ENCODE assay signal across 8 mouse cellular contexts in genomic region chr6:108661890-108662289, GRCm38 (mm10). TPM values are rescaled to one million over a fixed set of nuclear protein-coding genes. Genes with fewer than 3 reads are reported as not detected.
A peak's percentile ranks its signal among the peaks of the same experiment; 100 is the strongest.
DNase-seq lines count a peak whose midpoint lies in the region; ATAC-seq and TF ChIP-seq lines count a peak whose summit lies in the region.

No protein-coding gene starts in this region.

- no peak for ATAC-seq in hindbrain, embryonic 12.5 days (ENCODE audit: low FRiP score)
- no peak for ATAC-seq in forebrain, embryonic 16.5 days

- peaks cover 40% of the 10 kb centered on the region for H3K27me3 ChIP-seq in hindbrain, embryonic 12.5 days
- peaks cover 79% of the 10 kb centered on the region for H3K27me3 ChIP-seq in hindbrain, embryonic 10.5 days (ENCODE audit: insufficient read depth, poor library complexity, severe bottlenecking)
- H3K27me3 ChIP-seq in forebrain, embryonic 16.5 days (replicated peaks; ENCODE audit: control insufficient read depth, insufficient read depth, low read length), result 0 out of 2 replicates have a peak, but pooled peaks cover 2% of the 10 kb centered on the region

- peaks cover 17% of the 10 kb centered on the region for H3K4me1 ChIP-seq in hindbrain, embryonic 12.5 days
- peaks cover 34% of the 10 kb centered on the region for H3K4me1 ChIP-seq in hindbrain, embryonic 10.5 days (replicated peaks)
- H3K4me1 ChIP-seq in ES-E14 (ENCODE audit: control insufficient read depth in 2 of 2, insufficient read depth in 2 of 2, low read length in 2 of 2, poor library complexity in 1 of 2), result peaks cover 2 to 10% of the 10 kb centered on the region in 2 experiments; a peak in 1 of 4 replicates
- H3K4me1 ChIP-seq in forebrain, embryonic 16.5 days (replicated peaks; ENCODE audit: control insufficient read depth, insufficient read depth, low read length), result peaks cover 24% of the 10 kb centered on the region

- peaks cover 42% of the 10 kb centered on the region; the same call in 1 of the 2 replicates for H3K79me2 ChIP-seq in macrophage (ENCODE audit: inconsistent target)

- no peak overlapping the region for H3K27ac ChIP-seq in hindbrain, embryonic 12.5 days
- H3K27ac ChIP-seq in hindbrain, embryonic 10.5 days, result no peak overlapping the region
- H3K27ac ChIP-seq in ES-E14 (ENCODE audit: insufficient read depth, low read depth, low read length, poor library complexity, severe bottlenecking), result no peak overlapping the region
- no peak overlapping the region for H3K27ac ChIP-seq in forebrain, embryonic 16.5 days (ENCODE audit: low read length)
- no peak overlapping the region for H3K27ac ChIP-seq in macrophage

- no peaks in the 10 kb centered on the region for H3K9me3 ChIP-seq in hindbrain, embryonic 12.5 days (replicated peaks)
- H3K9me3 ChIP-seq in hindbrain, embryonic 10.5 days, result no peaks in the 10 kb centered on the region
- H3K9me3 ChIP-seq in ES-E14 (ENCODE audit: control insufficient read depth, insufficient read depth, low read depth, low read length), result no peaks in the 10 kb centered on the region
- H3K9me3 ChIP-seq in forebrain, embryonic 16.5 days (ENCODE audit: control insufficient read depth, low read length), result no peaks in the 10 kb centered on the region

- no peak overlapping the region for H3K9ac ChIP-seq in hindbrain, embryonic 12.5 days
- no peak overlapping the region; the same call in 1 of the 2 replicates for H3K9ac ChIP-seq in ES-E14 (ENCODE audit: insufficient read depth, low read depth, low read length, poor library complexity, severe bottlenecking)
- no peak overlapping the region for H3K9ac ChIP-seq in forebrain, embryonic 16.5 days (replicated peaks; ENCODE audit: low read depth, low read length)

- peak overlapping the region; percentile 100; the same call in 1 of the 2 replicates for H3K4me2 ChIP-seq in hindbrain, embryonic 12.5 days (replicated peaks)
- peak overlapping the region; percentile 98 for H3K4me2 ChIP-seq in forebrain, embryonic 16.5 days (ENCODE audit: low read length)

- WGBS in hindbrain, embryonic 12.5 days, result 57% methylated on average over 6 of the region's 6 CpGs
- 58% methylated on average over 6 of the region's 6 CpGs for WGBS in hindbrain, embryonic 10.5 days
- WGBS in forebrain, embryonic 16.5 days, result 50% methylated on average over 6 of the region's 6 CpGs
- 57% methylated on average over 6 of the region's 6 CpGs for WGBS in macrophage (ENCODE audit: missing documents)

- H3K4me3 ChIP-seq in hindbrain, embryonic 12.5 days, result no peak overlapping the region
- no peak overlapping the region for H3K4me3 ChIP-seq in hindbrain, embryonic 10.5 days
- H3K4me3 ChIP-seq in ES-E14 (ENCODE audit: insufficient read depth in 1 of 2, low read depth in 1 of 2, low read length in 2 of 2, poor library complexity in 1 of 2, severe bottlenecking in 1 of 2), result peak overlapping the region; percentile 96 to 97; a peak in 3 of 4 replicates
- H3K4me3 ChIP-seq in forebrain, embryonic 16.5 days (replicated peaks; ENCODE audit: low read length), result peak overlapping the region; percentile 73
- H3K4me3 ChIP-seq in macrophage (ENCODE audit: inconsistent target), result peak overlapping the region; percentile 86

- in situ Hi-C loops in ES-E14 (cut with MboI; ENCODE audit: low sequenced_read_pairs in 2 of 2, unreplicated experiment in 2 of 2), result loop anchor here in 1 of 2 experiments (10.0 kb wide), 1 partner anchor 237 kb away; no protein-coding TSS in a partner anchor

- no peak for DNase-seq in hindbrain, embryonic 10.5 days (ENCODE audit: low spot score)
- DNase-seq in ES-E14 (ENCODE audit: low read depth, low spot score), result no peak
- DNase-seq in frontal cortex, postnatal 14 days (ENCODE audit: low spot score in 2 of 2), result no peak
- no peak for DNase-seq in ovary, adult 18-20 months (ENCODE audit: low spot score)
- DNase-seq in spleen, postnatal 4 days (ENCODE audit: low spot score in 2 of 2), result no peak

- H3K36me3 ChIP-seq in hindbrain, embryonic 12.5 days, result 0 out of 2 replicates have a peak, but pooled peaks cover 4% of the 10 kb centered on the region
- H3K36me3 ChIP-seq in hindbrain, embryonic 10.5 days, result peaks cover 5% of the 10 kb centered on the region; the same call in 1 of the 2 replicates
- H3K36me3 ChIP-seq in ES-E14 (ENCODE audit: control insufficient read depth, insufficient read depth, low read length, poor library complexity, severe bottlenecking) (peaks cover 20% of the 10 kb centered on the region), macrophage (ENCODE audit: inconsistent target) (0 out of 2 replicates have a peak, but pooled peaks cover 10% of the 10 kb centered on the region)
- H3K36me3 ChIP-seq in forebrain, embryonic 16.5 days (ENCODE audit: control insufficient read depth, insufficient read depth), result no peaks in the 10 kb centered on the region

TF ChIP-seq in ES-E14, 5 proteins besides CTCF, POLR2A, EP300 and RAD21:
- no peak for TF ChIP-seq HCFC1 (IDR thresholded peaks at IDR 0.05; ENCODE audit: borderline replicate concordance, insufficient read depth, low read length)
- no peak for TF ChIP-seq MAFK (IDR thresholded peaks at IDR 0.05; ENCODE audit: insufficient read depth, low read depth, low read length)
- TF ChIP-seq ZC3H11A (IDR thresholded peaks at IDR 0.05; ENCODE audit: borderline replicate concordance, low read depth, low read length), result no peak
- no peak for TF ChIP-seq CHD2 (IDR thresholded peaks at IDR 0.05; ENCODE audit: low read depth, low read length)
- no peak for TF ChIP-seq ZNF384 (IDR thresholded peaks at IDR 0.05; ENCODE audit: low read depth, low read length)
TF ChIP-seq in ES-E14: peak in this region for 0.

RNA-seq across cellular contexts. Expression of gene Bhlhe40, which starts 1.5 kb away (rescaled TPM):
- 3.6 and 3.9 TPM in 2 replicates for polyA plus RNA-seq in hindbrain, embryonic 12.5 days (2016; fragmentation: Nextera tagmentation; extraction: Ambion mirVana)
- polyA plus RNA-seq in hindbrain, embryonic 10.5 days (2016; fragmentation: Nextera tagmentation; extraction: Ambion mirVana), result 1.7 and 1.9 TPM in 2 replicates
- 13.0 and 15.8 TPM in 2 replicates for total RNA-seq in ES-E14 (2012; rRNA removed)
- 6.5 and 7.9 TPM in 2 replicates for polyA plus RNA-seq in forebrain, embryonic 16.5 days (2015; fragmentation: Nextera tagmentation; extraction: Ambion mirVana)
- 100 to 1,000 TPM in 2 of 26 experiments, 10 to 100 TPM in 17, 1 to 10 TPM in 7; 3.4 to 140 (median 20.8) TPM for total RNA-seq in macrophage (2018; cell fraction: chromatin; rRNA removed)
- total RNA-seq in macrophage (2018; cell fraction: cytosol; rRNA removed), result 10 to 100 TPM in 17 of 26 experiments, 1 to 10 TPM in 9; 3.5 to 84.2 (median 19.2) TPM
- 100 to 1,000 TPM in 2 of 26 experiments, 10 to 100 TPM in 19, 1 to 10 TPM in 5; 6.5 to 105 (median 23.2) TPM for total RNA-seq in macrophage (2018; cell fraction: nucleus; rRNA removed)
- 14.2 to 18.7 TPM (median 16.9 TPM) in 3 replicates for polyA plus RNA-seq in macrophage (2018)

Comparison
In these comparisons a context has a peak if more than half of its experiments do, and no peak if none do; other contexts are left out.
1. H3K4me3 ChIP-seq: peak in ES-E14 (2 of 2), forebrain, embryonic 16.5 days (single experiment) and macrophage (single experiment); none in hindbrain, embryonic 12.5 days (single experiment) and hindbrain, embryonic 10.5 days (single experiment).